Mouse (Mus musculus): ENCODE data around the gene Clip1. TPM values are rescaled to one million over a fixed set of nuclear protein-coding genes. Genes with fewer than 3 reads are reported as not detected.

The Clip1 gene
- polyA plus RNA-seq, 1 experiment from 2014 or later: 15.7 TPM

GRCm38 (mm10) chr5:123675717-123676116, 8.7 kb downstream of the Clip1 start:
- H3K27me3 ChIP-seq (replicated peaks; ENCODE audit: control insufficient read depth, insufficient read depth, low read length): no peaks in the 10 kb centered on the region
- H3K4me2 ChIP-seq (replicated peaks; ENCODE audit: low read depth): no peak overlapping the region
- H3K27ac ChIP-seq (ENCODE audit: low read depth, low read length): no peak overlapping the region
- TF ChIP-seq CTCF (IDR thresholded peaks at IDR 0.05; ENCODE audit: low read depth): no peak
- ATAC-seq: no peak
- H3K9ac ChIP-seq (ENCODE audit: low read depth, low read length): no peak overlapping the region
- WGBS: 75% methylated on average over 8 of the region's 9 CpGs
- no peak overlapping the region for H3K4me3 ChIP-seq (ENCODE audit: low read depth, low read length)
- H3K4me1 ChIP-seq (replicated peaks; ENCODE audit: control insufficient read depth, insufficient read depth, low read length): no peaks in the 10 kb centered on the region; the same call in 1 of the 2 replicates
- no peaks in the 10 kb centered on the region for H3K36me3 ChIP-seq (ENCODE audit: control insufficient read depth, insufficient read depth)
- H3K9me3 ChIP-seq (ENCODE audit: control insufficient read depth): no peaks in the 10 kb centered on the region

- H3K4me2 ChIP-seq (replicated peaks; ENCODE audit: low read depth): no peak overlapping the region
- WGBS: 8% methylated on average over 3 of the region's 3 CpGs
- ATAC-seq: no peak
- no peak overlapping the region for H3K27ac ChIP-seq (ENCODE audit: low read depth, low read length)
- no peak overlapping the region for H3K4me3 ChIP-seq (ENCODE audit: low read depth, low read length)
- no peak for TF ChIP-seq CTCF (IDR thresholded peaks at IDR 0.05; ENCODE audit: low read depth)
- no peaks in the 10 kb centered on the region; the same call in 1 of the 2 replicates for H3K4me1 ChIP-seq (replicated peaks; ENCODE audit: control insufficient read depth, insufficient read depth, low read length)
- no peaks in the 10 kb centered on the region for H3K9me3 ChIP-seq (ENCODE audit: control insufficient read depth)
- H3K36me3 ChIP-seq (ENCODE audit: control insufficient read depth, insufficient read depth): no peaks in the 10 kb centered on the region
- H3K9ac ChIP-seq (ENCODE audit: low read depth, low read length): no peak overlapping the region
- no peaks in the 10 kb centered on the region for H3K27me3 ChIP-seq (replicated peaks; ENCODE audit: control insufficient read depth, insufficient read depth, low read length)
Measured at GRCm38 (mm10) chr5:123675221-123675620, 9.2 kb downstream of the Clip1 start.

- TF ChIP-seq CTCF (IDR thresholded peaks at IDR 0.05; ENCODE audit: low read depth): no peak
- H3K27ac ChIP-seq (ENCODE audit: low read depth, low read length): no peak overlapping the region
- WGBS: 98% methylated on average over 3 of the region's 3 CpGs
- no peaks in the 10 kb centered on the region for H3K36me3 ChIP-seq (ENCODE audit: control insufficient read depth, insufficient read depth)
- no peak for ATAC-seq
- no peak overlapping the region for H3K4me3 ChIP-seq (ENCODE audit: low read depth, low read length)
- H3K4me2 ChIP-seq (replicated peaks; ENCODE audit: low read depth): no peak overlapping the region
- H3K4me1 ChIP-seq (replicated peaks; ENCODE audit: control insufficient read depth, insufficient read depth, low read length): no peaks in the 10 kb centered on the region; the same call in 1 of the 2 replicates
- no peaks in the 10 kb centered on the region for H3K9me3 ChIP-seq (ENCODE audit: control insufficient read depth)
- no peak overlapping the region for H3K9ac ChIP-seq (ENCODE audit: low read depth, low read length)
- no peaks in the 10 kb centered on the region for H3K27me3 ChIP-seq (replicated peaks; ENCODE audit: control insufficient read depth, insufficient read depth, low read length)
Measured at GRCm38 (mm10) chr5:123671473-123671820, 13.0 kb downstream of the Clip1 start.

- no peaks in the 10 kb centered on the region; the same call in 1 of the 2 replicates for H3K4me1 ChIP-seq (replicated peaks; ENCODE audit: control insufficient read depth, insufficient read depth, low read length)
- H3K27me3 ChIP-seq (replicated peaks; ENCODE audit: control insufficient read depth, insufficient read depth, low read length): no peaks in the 10 kb centered on the region
- H3K4me2 ChIP-seq (replicated peaks; ENCODE audit: low read depth): no peak overlapping the region
- no peaks in the 10 kb centered on the region for H3K36me3 ChIP-seq (ENCODE audit: control insufficient read depth, insufficient read depth)
- 46% methylated on average over 14 of the region's 14 CpGs for WGBS
- H3K9ac ChIP-seq (ENCODE audit: low read depth, low read length): no peak overlapping the region
- ATAC-seq: no peak
- H3K9me3 ChIP-seq (ENCODE audit: control insufficient read depth): no peaks in the 10 kb centered on the region
- no peak overlapping the region for H3K27ac ChIP-seq (ENCODE audit: low read depth, low read length)
- no peak overlapping the region for H3K4me3 ChIP-seq (ENCODE audit: low read depth, low read length)
- no peak for TF ChIP-seq CTCF (IDR thresholded peaks at IDR 0.05; ENCODE audit: low read depth)
Measured at GRCm38 (mm10) chr5:123670800-123671472, 13.5 kb downstream of the Clip1 start.

GRCm38 (mm10) chr5:123669991-123670799, 14.2 kb downstream of the Clip1 start:
- H3K9me3 ChIP-seq (ENCODE audit: control insufficient read depth): no peaks in the 10 kb centered on the region
- H3K4me2 ChIP-seq (replicated peaks; ENCODE audit: low read depth): no peak overlapping the region
- H3K36me3 ChIP-seq (ENCODE audit: control insufficient read depth, insufficient read depth): no peaks in the 10 kb centered on the region
- ATAC-seq: no peak
- no peak overlapping the region for H3K9ac ChIP-seq (ENCODE audit: low read depth, low read length)
- no peaks in the 10 kb centered on the region for H3K27me3 ChIP-seq (replicated peaks; ENCODE audit: control insufficient read depth, insufficient read depth, low read length)
- TF ChIP-seq CTCF (IDR thresholded peaks at IDR 0.05; ENCODE audit: low read depth): no peak
- H3K27ac ChIP-seq (ENCODE audit: low read depth, low read length): no peak overlapping the region
- H3K4me1 ChIP-seq (replicated peaks; ENCODE audit: control insufficient read depth, insufficient read depth, low read length): no peaks in the 10 kb centered on the region; the same call in 1 of the 2 replicates
- no peak overlapping the region for H3K4me3 ChIP-seq (ENCODE audit: low read depth, low read length)
- WGBS: 72% methylated on average over 9 of the region's 9 CpGs

GRCm38 (mm10) chr5:123667915-123668314, 16.5 kb downstream of the Clip1 start:
- H3K27me3 ChIP-seq (replicated peaks; ENCODE audit: control insufficient read depth, insufficient read depth, low read length): no peaks in the 10 kb centered on the region
- no peak overlapping the region for H3K27ac ChIP-seq (ENCODE audit: low read depth, low read length)
- no peak overlapping the region for H3K4me2 ChIP-seq (replicated peaks; ENCODE audit: low read depth)
- no peaks in the 10 kb centered on the region for H3K9me3 ChIP-seq (ENCODE audit: control insufficient read depth)
- TF ChIP-seq CTCF (IDR thresholded peaks at IDR 0.05; ENCODE audit: low read depth): no peak
- H3K4me1 ChIP-seq (replicated peaks; ENCODE audit: control insufficient read depth, insufficient read depth, low read length): no peaks in the 10 kb centered on the region; the same call in 1 of the 2 replicates
- H3K4me3 ChIP-seq (ENCODE audit: low read depth, low read length): no peak overlapping the region
- 70% methylated on average over 12 of the region's 12 CpGs for WGBS
- ATAC-seq: no peak
- H3K36me3 ChIP-seq (ENCODE audit: control insufficient read depth, insufficient read depth): no peaks in the 10 kb centered on the region
- no peak overlapping the region for H3K9ac ChIP-seq (ENCODE audit: low read depth, low read length)

Data from intestine, postnatal 0 days (tissue).